Mouse (Mus musculus): ENCODE data around the gene Aoc2.
"Not testable (repeated sequence)": the region's sequence is repeated elsewhere in the genome, so short reads cannot be mapped to it uniquely, and the experiment has no call there.

Gene Aoc2

GRCm38 (mm10) chr11:101355916-101356315 lies 31.1 kb downstream of the Aoc2 start:
- DNase-seq (ENCODE audit: low read depth, low spot score) = no peak

GRCm38 (mm10) chr11:101357505-101358182 lies 32.8 kb downstream of the Aoc2 start:
- DNase-seq (ENCODE audit: low read depth, low spot score) = no peak

- DNase-seq (ENCODE audit: low read depth, low spot score) = no peak
Observed at GRCm38 (mm10) chr11:101359776-101360175, 34.9 kb downstream of the Aoc2 start.

GRCm38 (mm10) chr11:101360651-101361113 lies 35.8 kb downstream of the Aoc2 start:
- DNase-seq (ENCODE audit: low read depth, low spot score) = no peak

- DNase-seq (ENCODE audit: low read depth, low spot score) = no peak
Observed at GRCm38 (mm10) chr11:101364531-101364931, 39.7 kb downstream of the Aoc2 start.

- DNase-seq (ENCODE audit: low read depth, low spot score) = no peak
Observed at GRCm38 (mm10) chr11:101367326-101367935, 42.6 kb downstream of the Aoc2 start, which contains the start of gene G6pc. Gene G6pc (plus strand): TSS chr11:101367561.

- DNase-seq (ENCODE audit: low read depth, low spot score) = no peak
Observed at GRCm38 (mm10) chr11:101370141-101370540, 45.3 kb downstream of the Aoc2 start.

GRCm38 (mm10) chr11:101374421-101374938 lies 49.6 kb downstream of the Aoc2 start:
- DNase-seq (ENCODE audit: low read depth, low spot score) = no peak

GRCm38 (mm10) chr11:101378196-101378595 lies 53.3 kb downstream of the Aoc2 start:
- DNase-seq (ENCODE audit: low read depth, low spot score) = not testable (repeated sequence)

GRCm38 (mm10) chr11:101378926-101379325 lies 54.1 kb downstream of the Aoc2 start:
- DNase-seq (ENCODE audit: low read depth, low spot score) = no peak

Data from forelimb bud, embryonic 11.5 days (tissue).